Mouse (Mus musculus) embryonic stem cell, embryonic (primary cell): ENCODE data around the gene Lalba.

ENCODE experiments used
- CTCF ChIA-PET, 4 experiments: fragments of 300-600 bp in 2 of 4; fragments of 350-600 bp in 2 of 4; sonication (Branson Sonifier 250); formaldehyde crosslinking; loops; one replicate each; lab custom pipeline; 2022; ENCODE audit warnings: inconsistent platforms in 2 of 4; lab: Charles Lee
- POLR2A ChIA-PET, 4 experiments: fragments of 300-600 bp in 2 of 4; fragments of 350-600 bp in 2 of 4; sonication (Branson Sonifier 250); formaldehyde crosslinking; loops; one replicate each; lab custom pipeline; 2022; ENCODE audit warnings: antibody characterized with exemption in 4 of 4, inconsistent platforms in 1 of 4; lab: Charles Lee

Lalba gene

DNA sequence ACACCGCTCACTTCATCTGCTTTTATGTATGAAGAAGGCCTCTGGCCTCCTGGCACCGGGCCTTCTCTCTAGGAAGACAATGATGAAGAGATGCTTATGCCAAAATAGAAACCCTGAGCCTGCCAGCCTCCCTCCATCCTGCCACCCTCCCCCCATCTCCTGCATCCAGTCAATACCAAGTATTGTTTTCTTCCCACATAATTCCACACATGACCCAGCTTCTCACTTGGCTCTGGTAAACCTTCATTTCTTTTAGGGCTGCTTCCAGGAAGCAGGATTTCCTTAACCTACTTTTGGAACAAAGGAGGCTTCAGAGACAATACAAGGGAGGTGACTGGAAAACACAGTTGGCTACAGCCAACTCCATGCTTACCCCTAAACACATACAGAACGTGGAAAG is at the start of gene Lalba:
Gene Lalba, minus strand, starts transcription at position 21 of the 400 bp plus-strand sequence.
- ChIA-PET POLR2A (interaction anchor here in 1 of 4 experiments (0.7 kb wide), 1 partner anchor 10 kb away, joined by 5 read pairs; no protein-coding TSS in a partner anchor), CTCF (no interaction called here)

DNA sequence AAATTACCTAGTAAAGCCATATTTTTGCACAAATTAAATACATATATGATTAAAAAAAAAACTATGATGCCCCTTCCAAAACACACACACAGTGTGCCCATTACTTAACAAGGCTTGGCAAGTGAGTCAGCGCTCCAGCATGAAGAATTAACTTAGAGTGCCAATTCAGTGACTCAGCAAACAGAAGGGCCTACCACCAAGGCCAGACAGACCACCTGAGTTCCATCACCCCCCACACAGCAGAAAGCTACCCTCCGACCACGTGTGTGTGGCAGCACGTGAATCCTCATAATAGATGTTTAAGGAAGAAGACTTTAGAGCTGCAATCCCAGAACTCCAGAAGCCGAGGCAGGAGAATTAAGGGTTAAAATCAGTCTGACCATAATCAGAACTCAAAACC is 49.8 kb upstream of the Lalba start:
- CTCF ChIA-PET, result interaction anchor here in 1 of 4 experiments (1.1 kb wide), 1 partner anchor 15 kb away, joined by 4 read pairs; no protein-coding TSS in a partner anchor
- POLR2A ChIA-PET, result interaction anchor here (0.5 to 10.0 kb wide), 23 partner anchors 9 to 1865 kb away, joined by 3 to 127 read pairs (median 4); partner anchors contain the start of genes 4930415O20Rik (in 1 of the 4), Cacnb3 (in 1 of the 4) and Ccnt1 (in 1 of the 4)

DNA sequence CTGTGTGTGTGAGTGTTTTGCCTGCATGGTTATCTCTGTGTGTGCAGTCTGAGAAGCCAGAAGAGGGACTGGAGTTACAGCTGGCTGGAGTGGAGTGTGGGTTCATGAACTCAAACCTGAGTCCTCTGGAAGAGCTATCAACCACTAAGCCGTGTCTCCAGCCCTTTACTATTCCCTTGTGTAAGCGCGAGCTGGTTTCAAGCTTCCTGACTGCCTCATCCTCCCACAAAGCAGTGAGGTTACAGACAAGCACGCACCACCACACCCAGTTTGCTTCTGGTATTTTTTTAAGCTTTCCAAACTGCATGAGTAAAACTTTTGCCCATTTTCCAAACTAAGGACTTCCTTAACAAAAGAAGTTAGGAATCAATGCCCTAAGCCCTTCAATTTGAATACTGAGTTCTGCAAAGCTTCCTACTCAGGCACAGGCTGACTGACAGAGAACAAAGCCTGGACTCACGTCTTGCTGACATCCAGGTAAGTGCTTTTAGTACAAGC is 45.6 kb upstream of the Lalba start:
- ChIA-PET CTCF (interaction anchor here in 3 of 4 experiments (0.5 to 3.3 kb wide), 8 partner anchors 8 to 1263 kb away, joined by 3 to 24 read pairs (median 4); no protein-coding TSS in a partner anchor), POLR2A (interaction anchor here (0.7 to 10.0 kb wide), 23 partner anchors 9 to 502 kb away, joined by 3 to 127 read pairs (median 5); partner anchors contain the start of genes Fkbp11 (in 2 of the 4), 4930415O20Rik (in 1 of the 4), Arf3 (in 1 of the 4) and Ccnt1 (in 1 of the 4))

DNA sequence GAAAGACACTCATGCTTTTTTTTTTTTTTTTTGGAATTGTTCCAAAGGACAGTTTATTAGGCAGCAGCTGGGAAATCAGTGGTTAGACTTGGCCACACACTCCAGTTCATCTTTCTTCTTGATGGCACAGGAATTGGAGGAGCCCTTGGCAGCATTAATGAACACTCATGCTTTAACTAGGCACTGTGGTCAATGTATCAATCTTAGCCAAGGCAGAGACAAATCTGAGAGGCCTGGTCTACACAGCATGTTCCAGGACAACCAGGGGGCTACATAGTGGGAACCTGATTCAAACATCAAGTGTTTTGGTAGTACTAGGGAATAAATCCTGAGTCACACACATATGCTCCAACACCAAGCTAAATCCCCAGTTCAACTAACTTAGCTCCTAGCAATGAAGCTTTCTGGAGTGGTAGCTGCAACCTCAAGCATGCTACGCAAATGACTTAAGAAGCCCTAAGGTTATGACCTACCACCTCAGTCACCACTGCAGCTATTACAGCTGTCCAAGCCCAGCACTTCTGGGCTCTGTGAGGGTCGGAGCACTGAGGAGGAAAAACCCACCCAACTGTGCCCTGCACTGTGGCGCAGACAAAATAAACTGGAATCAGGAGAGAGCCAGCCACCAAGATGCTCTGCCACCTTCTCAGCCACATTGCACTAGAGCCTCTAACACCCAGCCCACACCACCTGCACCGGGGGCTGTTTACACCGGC is 44.7 kb upstream of the Lalba start:
- ChIA-PET CTCF (interaction anchor here in 2 of 4 experiments (0.8 to 3.3 kb wide), 3 partner anchors 7 to 10 kb away, joined by 3 to 24 read pairs (median 11); no protein-coding TSS in a partner anchor), POLR2A (interaction anchor here in 2 of 4 experiments (0.7 to 10.0 kb wide), 13 partner anchors 9 to 1477 kb away, joined by 3 to 127 read pairs (median 9); no protein-coding TSS in a partner anchor)

DNA sequence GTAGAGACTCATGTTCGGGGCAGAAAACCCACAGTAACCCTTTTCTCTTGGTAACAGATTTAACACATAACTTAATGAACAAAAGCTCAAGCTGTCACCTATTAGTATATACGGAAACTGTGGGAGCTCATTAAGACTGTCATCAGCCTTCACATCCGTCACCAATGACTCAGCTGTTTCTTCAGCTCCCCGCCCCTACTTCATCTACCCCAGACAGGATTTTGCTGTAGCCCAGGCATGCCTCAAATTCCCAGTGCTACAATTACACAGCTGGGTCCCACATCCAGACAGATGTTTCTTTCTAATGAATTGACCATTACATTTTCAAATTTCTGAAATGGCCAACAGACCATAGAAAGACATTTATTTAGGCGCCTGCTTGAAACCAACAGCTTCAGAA is 43.5 kb upstream of the Lalba start:
- ChIA-PET CTCF (interaction anchor here in 2 of 4 experiments (1.0 to 1.1 kb wide), 2 partner anchors 8 to 9 kb away, joined by 4 to 12 read pairs; no protein-coding TSS in a partner anchor), POLR2A (interaction anchor here (0.6 to 10.0 kb wide), 19 partner anchors 8 to 176 kb away, joined by 3 to 127 read pairs (median 4); partner anchors contain the start of genes Kansl2 (in 3 of the 4), 4930415O20Rik (in 1 of the 4) and Ccnt1 (in 1 of the 4))

DNA sequence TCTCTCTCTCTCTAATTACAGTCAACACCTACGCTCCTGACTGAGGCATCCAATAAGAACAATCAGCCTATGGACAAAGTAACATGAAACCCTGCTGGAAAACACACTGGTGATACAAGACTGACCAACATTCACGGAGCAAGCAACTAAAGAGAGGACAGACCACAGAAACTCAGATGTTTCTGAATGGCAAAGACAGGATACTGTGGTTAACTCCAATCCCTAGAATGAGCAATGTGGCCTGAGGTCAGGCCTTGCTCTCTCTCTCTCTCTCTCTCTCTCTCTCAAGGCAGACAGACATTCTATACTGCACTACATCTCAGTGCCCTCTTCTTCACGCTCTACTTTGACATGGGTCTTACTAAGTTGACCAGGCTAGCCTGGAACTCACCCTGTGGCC is 38.7 kb upstream of the Lalba start:
- ChIA-PET POLR2A (interaction anchor here in 1 of 4 experiments (2.3 to 3.6 kb wide), 3 partner anchors 11 to 15 kb away, joined by 8 to 27 read pairs (median 9); partner anchors contain the start of gene Kansl2), CTCF (no interaction called here)

DNA sequence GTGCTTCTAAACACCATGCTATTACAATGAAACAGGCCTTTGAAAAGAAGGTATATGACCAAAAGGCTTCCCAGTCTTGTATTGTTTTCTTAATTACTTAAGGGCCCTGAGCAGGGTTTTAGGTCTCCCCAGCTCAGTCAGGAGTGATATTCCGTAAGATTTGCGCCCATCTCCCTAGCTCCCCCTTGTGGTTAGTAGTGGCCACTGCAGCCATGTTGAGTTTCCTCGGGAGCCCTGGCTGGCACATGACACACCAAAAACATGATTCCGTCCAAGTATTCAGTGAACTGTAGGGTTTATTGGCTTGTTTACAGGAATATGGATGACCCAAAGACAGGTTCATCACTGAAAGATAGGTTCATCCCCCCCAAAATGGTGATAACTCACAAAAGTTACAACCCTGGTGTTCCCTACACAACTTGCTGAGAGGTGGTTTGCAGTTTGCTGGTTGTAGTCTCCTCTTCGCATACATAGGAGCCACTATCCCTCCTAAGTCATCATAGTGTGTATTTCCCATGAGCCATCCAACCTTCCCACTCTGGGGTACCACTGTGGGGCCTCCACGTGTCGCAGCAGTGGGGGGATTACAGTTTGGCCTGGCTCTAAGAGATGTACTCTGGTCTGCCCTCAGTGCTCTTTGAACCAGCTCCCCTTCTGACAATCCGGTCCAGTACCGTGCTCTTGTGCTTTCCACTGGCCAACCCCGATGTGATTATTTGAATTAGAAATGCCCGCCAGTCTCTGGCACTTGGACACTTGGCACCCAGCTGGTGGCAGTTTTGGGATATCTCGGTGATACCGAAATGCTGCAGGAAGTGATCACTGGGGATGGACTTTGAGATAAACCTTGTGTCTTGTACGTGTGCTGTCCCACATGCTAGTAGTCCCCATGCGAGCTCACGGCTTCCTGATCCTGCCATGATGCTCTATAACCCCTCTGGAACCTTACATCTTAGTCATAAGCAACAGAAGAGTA is 35.1 kb upstream of the Lalba start:
- ChIA-PET CTCF (interaction anchor here (0.5 to 2.8 kb wide), 63 partner anchors 8 to 842 kb away, joined by 3 to 39 read pairs (median 4); partner anchors contain the start of genes Kansl2 (in 3 of the 4), Cacnb3 (in 1 of the 4), Ccdc65 (in 1 of the 4) and Prkag1 (in 1 of the 4)), POLR2A (interaction anchor here (0.5 to 7.5 kb wide), 38 partner anchors 8 to 723 kb away, joined by 3 to 127 read pairs (median 4); partner anchors contain the start of genes Kansl2 (in 2 of the 4), Rnd1 (in 2 of the 4) and Ddx23 (in 1 of the 4))

DNA sequence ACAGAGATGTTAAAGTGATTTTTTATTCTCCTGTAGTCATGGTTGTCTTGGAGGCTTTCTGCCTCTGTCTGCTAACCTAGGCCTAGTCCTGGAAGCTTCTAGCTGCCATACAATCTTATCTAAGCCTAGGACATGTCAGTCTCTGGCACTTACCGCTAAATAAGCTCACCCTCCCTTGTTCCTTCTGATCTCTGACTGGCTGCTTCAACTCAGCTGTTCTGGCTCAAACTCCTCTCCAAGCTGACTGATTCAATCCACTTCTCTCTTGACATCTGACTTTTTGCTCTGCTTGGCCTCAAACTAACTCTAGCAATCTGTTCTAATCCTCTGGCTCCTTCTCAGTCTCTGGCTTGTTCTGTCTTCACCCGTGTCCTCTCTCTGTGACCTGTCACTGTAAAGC is 32.3 kb upstream of the Lalba start:
- ChIA-PET POLR2A (interaction anchor here in 3 of 4 experiments (1.2 to 7.5 kb wide), 6 partner anchors 9 to 53 kb away, joined by 3 to 127 read pairs (median 4); partner anchors contain the start of gene Kansl2 (in 1 of the 3)), CTCF (interaction anchor here in 1 of 4 experiments (0.7 to 0.9 kb wide), 2 partner anchors 50 to 117 kb away, joined by 3 to 4 read pairs; no protein-coding TSS in a partner anchor)

DNA sequence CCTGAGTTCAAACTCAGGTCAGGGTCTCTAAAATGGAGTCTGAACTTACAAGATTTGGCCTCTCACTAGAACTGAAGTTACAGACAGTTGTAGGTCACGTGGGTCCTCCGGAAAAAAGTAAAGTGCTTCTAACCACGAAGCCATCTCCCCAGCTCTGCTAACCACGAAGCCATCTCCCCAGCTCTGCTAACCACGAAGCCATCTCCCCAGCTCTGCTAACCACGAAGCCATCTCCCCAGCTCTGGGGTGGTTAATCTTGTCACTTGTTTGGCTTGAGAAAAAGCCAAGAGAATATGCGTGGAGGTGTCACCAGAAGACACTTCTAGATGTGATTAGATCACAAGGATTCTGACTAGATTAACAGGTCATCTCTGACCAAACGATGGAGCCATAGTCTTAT is 31.6 kb upstream of the Lalba start:
- POLR2A ChIA-PET, result interaction anchor here in 2 of 4 experiments (1.0 to 7.5 kb wide), 4 partner anchors 9 to 16 kb away, joined by 3 to 127 read pairs (median 7); partner anchors contain the start of gene Kansl2 (in 1 of the 2)
- CTCF ChIA-PET, result interaction anchor here in 2 of 4 experiments (0.7 to 1.1 kb wide), 3 partner anchors 51 to 1943 kb away, joined by 3 to 11 read pairs (median 4); no protein-coding TSS in a partner anchor

DNA sequence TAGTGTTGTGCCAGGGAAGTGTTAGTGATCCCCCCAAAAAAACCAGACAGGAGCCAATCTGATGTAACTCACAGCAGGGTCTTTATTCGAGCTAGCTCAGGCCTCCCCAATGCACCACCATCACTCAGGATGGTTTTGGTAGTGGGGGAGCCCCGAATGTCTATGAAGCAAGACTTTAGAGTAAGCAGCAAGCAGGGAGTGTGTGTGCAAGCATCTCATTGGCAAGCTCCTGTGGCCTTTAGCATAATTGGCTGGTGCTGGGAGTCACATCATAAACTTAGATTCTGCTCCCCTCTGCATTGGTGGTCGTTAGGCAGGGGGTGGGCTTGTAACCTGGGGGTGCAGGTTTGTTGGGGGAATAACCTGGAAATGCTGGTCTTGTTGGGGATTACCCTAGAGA is 31.2 kb upstream of the Lalba start:
- CTCF ChIA-PET, result interaction anchor here in 2 of 4 experiments (0.7 to 1.3 kb wide), 3 partner anchors 9 to 1943 kb away, joined by 3 to 11 read pairs (median 3); no protein-coding TSS in a partner anchor
- POLR2A ChIA-PET, result interaction anchor here in 3 of 4 experiments (0.6 to 7.5 kb wide), 5 partner anchors 9 to 109 kb away, joined by 3 to 127 read pairs (median 6); partner anchors contain the start of gene Kansl2 (in 1 of the 3)

DNA sequence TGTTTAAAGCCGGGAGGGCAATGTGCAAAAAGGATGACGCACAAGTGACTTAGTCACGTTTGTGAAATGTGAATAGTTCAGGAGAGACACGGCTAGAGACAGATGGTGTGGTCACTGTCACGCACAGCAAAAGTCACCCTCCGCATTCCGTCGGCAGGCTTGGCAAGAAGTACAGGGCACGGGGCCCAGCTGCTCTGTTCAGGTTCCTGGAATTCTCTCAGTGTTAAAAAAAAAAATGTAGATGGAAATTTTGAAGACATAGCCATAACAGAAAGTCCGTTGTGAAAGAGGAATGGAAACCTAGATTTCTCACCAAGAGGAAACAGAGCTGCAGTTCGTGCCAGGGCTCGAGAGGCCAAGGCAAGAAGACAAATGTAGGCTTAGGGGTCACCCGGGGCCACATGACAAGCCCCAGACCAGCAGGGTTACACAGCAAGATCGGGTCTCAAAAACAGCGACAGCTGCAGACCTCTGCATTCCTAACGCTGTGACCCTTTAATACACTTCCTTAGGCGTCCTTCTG is 30.3 kb upstream of the Lalba start:
- ChIA-PET POLR2A (interaction anchor here in 2 of 4 experiments (0.6 to 3.5 kb wide), 3 partner anchors 7 to 110 kb away, joined by 4 to 11 read pairs (median 6); no protein-coding TSS in a partner anchor), CTCF (interaction anchor here in 1 of 4 experiments (1.3 kb wide), 1 partner anchor 8 kb away, joined by 3 read pairs; no protein-coding TSS in a partner anchor)

DNA sequence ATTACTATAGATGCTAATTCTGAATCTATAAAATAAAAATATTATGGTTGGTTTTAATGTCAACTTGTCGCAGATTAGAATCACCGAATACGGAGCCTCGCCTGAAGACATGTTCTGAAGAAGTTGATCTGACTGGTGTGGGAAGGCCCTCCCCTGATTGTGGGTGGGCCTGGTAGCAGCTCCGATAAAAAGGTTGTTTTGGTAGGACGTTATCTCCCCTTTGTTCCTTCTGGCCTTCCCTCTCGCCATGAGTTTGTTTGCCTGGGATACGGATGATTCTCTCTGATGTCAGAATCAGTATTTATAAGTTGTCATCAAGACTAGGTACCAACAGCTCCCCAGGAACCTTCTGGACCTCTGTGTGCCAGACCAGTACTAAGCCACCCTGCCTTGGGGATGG is 29.7 kb upstream of the Lalba start:
- POLR2A ChIA-PET, result interaction anchor here in 2 of 4 experiments (0.6 to 3.5 kb wide), 3 partner anchors 8 to 19 kb away, joined by 3 to 11 read pairs (median 4); no protein-coding TSS in a partner anchor
- CTCF ChIA-PET, result interaction anchor here in 1 of 4 experiments (1.3 kb wide), 1 partner anchor 8 kb away, joined by 3 read pairs; no protein-coding TSS in a partner anchor

DNA sequence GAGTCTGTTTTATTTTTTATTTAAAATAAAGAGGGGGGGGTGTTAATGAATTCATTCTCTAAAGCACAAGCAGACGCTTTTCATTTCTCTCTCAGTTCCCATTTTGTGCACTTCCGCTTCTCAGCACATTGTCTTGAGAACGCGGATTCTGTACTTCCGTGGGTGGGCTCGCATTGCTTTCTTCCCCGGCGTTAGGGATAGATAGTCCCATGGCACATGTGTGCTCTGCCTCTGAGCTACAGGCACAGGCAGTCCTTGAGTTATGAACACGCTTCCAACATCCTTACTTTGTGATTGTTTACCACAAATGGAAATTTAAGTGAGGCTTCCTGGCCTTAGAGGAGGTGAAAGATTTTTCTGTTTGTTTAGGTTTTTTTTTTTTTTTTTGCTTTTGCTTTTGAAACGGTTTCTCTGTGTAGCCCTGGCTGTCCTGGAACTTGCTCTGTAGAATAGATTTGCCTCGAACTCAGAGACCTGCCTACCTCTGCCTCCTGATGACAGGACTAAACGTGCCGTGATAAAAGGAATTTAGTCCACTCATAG is 28.9 kb upstream of the Lalba start:
- POLR2A ChIA-PET, result interaction anchor here in 3 of 4 experiments (0.6 to 3.5 kb wide), 6 partner anchors 11 to 362 kb away, joined by 3 to 11 read pairs (median 4); partner anchors contain the start of gene Rnd1 (in 1 of the 3)
- CTCF ChIA-PET, result interaction anchor here in 1 of 4 experiments (0.7 kb wide), 1 partner anchor 1195 kb away, joined by 3 read pairs; no protein-coding TSS in a partner anchor

DNA sequence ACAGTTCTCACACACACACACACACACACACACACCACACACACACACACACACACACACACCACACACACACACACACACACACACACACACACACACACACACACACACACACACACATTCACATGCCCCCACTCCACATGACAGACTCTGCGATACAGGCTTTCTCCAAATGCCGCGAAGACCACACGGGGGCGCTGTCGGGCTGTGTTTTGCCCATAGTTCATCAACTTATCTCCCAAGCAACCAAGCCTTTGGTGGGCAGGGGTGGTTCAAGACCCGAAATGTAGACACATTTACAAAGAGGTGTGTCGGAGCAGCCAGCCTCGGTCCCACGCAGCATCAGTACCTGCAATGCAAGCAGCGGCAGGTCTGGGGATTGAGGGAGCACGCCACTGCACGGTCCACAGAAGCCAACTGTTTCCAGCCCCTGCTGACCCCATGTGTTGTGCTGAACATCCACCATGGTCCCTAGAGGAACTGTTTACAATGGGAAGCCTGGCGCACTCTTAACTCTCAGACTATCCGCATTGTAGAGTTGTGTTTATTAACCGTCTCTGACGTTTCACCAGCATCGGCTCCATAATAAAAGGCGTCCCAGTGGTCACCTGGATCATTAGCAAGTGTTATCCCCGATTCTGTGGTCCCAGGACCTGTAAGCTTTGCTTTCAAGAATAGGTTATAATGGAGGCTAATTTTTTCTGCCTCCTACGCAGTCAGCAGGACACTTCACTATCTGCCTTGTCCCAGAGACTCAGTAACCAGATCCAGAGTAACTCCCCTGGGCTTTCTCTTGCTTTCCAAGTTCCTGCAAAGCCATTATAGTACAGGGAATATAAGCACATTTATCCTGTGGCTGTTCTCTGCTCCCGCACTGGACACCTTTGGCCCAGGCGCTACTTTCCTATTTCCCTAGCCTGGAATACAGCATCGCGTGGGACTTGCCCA is 28.2 kb upstream of the Lalba start:
- ChIA-PET POLR2A (interaction anchor here in 3 of 4 experiments (0.7 to 3.5 kb wide), 6 partner anchors 9 to 362 kb away, joined by 3 to 11 read pairs (median 4); partner anchors contain the start of gene Rnd1 (in 1 of the 3)), CTCF (interaction anchor here in 2 of 4 experiments (0.6 to 0.7 kb wide), 2 partner anchors 297 to 1194 kb away, joined by 3 read pairs; no protein-coding TSS in a partner anchor)
